Mouse (Mus musculus) ES-Bruce4 (cell line): ENCODE measurements around the gene Il2ra.

ENCODE experiments used
- CTCF ChIP-seq: IDR thresholded peaks from one replicate; pipeline ENCODE4 v1.8.1; 2011; ENCODE audit warnings: low read depth, low read length
- POLR2A ChIP-seq: IDR thresholded peaks from one replicate; pipeline ENCODE4 v1.8.1; 2011; ENCODE audit warnings: low read length; ENCODE audit not compliant: insufficient read depth

DNA sequence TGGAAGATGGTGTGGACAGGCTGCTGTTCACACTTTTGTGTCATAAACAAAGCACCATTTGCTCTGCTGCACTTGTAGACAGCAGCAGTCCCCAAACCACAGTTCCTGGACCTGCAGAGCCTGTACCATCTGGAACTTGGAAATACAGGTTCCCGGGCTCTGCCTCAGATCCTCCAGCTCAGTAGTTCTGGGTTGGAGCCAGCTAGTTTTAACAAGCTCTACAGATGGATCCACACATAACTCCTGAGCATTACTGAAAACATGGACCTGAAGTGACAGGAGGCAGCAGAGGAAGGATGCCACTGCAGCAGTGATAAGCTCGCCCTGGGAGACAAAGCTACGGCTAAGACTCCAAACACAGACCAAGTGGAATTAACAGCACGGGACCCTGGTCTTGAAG is 71.9 kb downstream of the Il2ra start:
- TF ChIP-seq CTCF (no peak), POLR2A (no peak)
